Mouse (Mus musculus): ENCODE measurements around the gene Gm16485.

Gm16485 gene

DNA sequence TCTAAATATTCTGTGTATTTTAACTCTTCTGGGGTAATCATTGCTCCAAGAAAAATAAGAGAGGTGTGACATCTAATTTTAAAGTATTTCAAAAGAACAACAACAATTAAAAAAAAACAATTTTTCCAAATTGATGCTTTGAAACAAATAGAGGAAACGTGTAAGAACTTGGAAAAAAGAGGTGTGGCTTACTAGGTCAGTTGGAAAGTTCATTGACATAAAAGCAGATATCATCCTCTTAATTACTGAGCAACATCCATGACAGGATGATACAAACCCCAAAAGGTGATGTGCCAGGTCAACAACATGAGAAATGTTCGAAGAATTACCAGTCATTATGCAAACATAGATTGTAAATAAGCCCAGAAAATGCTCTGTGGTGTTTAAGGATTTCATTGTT, at the start of gene Gm16485:
TSS of gene Gm16485 (plus strand) at position 301 of the 400 bp plus-strand sequence.
- no peak for DNase-seq (ENCODE audit: extremely low spot score)

DNA sequence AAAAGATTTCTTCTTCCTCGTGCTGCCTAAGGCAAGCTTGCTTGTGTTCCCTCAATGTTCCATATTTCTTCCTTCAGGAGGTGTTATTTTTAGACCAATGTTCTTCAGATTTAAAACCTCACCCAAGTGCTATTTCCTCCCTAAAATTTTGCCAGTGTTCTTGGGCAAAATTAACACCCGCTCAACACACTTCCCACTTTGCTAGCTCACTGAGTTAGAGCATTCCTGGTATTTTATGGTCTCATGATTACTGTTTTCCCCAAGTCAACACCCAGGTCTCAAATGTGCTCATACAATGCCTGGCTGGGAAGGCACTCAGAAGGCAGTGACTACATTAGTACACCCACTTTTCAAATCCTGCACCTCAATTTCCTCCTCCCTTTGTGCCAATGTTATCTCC, 44.0 kb upstream of the Gm16485 start:
- no peak for DNase-seq (ENCODE audit: extremely low spot score)

DNA sequence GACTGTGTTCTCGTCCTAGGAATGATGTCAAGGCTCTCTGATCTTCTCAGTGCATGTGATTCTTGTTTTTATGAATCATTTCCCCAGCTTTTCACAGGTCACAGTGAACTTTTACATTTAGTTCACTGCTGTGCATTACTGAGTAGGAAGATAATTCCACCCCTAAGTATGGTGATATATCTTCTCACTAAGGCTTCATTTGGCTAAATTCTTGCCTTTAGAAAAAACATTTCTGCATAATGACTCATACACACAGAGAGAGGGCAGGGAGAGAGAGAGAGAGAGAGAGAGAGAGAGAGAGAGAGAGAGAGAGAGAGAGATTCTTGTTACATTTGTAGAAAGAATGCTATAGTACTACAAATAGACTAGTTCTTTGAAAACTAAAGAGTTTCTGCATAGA, 33.8 kb upstream of the Gm16485 start:
- DNase-seq (ENCODE audit: extremely low spot score): no peak

DNA sequence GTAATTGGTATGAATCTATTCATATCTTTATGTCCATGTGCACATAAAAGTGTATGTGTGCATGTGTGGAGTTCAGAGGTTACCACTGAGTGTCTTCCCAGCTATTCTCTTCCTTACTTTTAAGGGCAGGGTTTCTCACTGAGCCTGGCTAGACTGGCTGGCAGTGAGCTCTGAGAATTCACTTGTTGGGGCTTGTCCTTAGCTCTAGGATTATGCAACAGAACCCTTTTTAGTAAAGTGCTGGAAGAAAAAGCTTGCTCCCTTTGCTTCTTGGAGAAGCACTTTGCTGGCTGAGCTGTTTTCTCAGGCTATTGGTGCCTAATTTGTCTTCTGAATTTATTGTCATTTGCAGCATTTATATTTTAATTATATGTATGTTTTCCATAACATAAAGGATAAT, 18.3 kb upstream of the Gm16485 start:
- DNase-seq (ENCODE audit: extremely low spot score): no peak

GRCm38 (mm10) chr9:8964512-8965133, 7.0 kb upstream of the Gm16485 start:
- DNase-seq (ENCODE audit: extremely low spot score): peak; percentile 27

GRCm38 (mm10) chr9:8970240-8970639, 1.4 kb upstream of the Gm16485 start:
- no peak for DNase-seq (ENCODE audit: extremely low spot score)

DNA sequence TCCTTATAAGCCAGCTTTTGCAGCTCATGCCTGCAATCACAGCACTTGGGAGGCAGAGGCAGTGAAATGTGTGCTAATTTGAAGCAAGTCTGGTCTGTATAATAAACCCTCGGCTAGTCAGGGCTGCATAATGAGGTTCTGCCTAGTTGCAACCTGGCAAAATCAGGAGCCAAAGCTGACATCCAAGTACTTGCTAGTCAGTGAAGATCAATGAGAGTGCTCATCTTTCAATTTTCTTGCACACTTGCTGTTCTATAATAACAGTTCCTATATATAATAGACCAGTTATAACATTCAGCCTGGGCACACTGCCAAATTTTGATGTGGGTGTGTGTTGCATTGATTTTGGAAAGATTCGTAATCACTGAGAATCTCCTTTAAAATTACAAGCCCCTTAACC, 6.2 kb downstream of the Gm16485 start:
- DNase-seq (ENCODE audit: extremely low spot score): no peak

- no peak for DNase-seq (ENCODE audit: extremely low spot score)
These were observed 10.7 kb downstream of the Gm16485 start for GRCm38 (mm10) chr9:8982315-8982714.

DNA sequence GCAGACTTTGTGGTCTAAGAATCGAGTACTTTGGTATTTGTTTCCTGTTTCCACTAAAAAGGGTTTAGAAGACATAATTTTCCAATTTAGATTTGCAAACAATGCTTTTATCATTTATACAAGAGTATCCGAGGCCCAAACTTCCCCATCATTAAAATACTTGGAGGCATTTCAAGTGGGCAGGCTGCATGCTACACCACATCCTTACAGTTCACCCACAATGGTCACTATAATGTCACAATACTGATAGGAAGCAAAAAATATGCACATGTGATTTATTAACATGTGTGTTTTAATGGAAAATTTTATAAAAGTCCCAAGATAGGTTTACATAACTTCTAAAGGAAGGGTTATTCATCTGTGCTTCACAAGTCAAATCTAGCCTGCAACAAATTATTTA, 24.9 kb downstream of the Gm16485 start:
- no peak for DNase-seq (ENCODE audit: extremely low spot score)

GRCm38 (mm10) chr9:9001170-9001569, 29.6 kb downstream of the Gm16485 start:
- DNase-seq (ENCODE audit: extremely low spot score): no peak

GRCm38 (mm10) chr9:9015108-9015507, 43.5 kb downstream of the Gm16485 start:
- no peak for DNase-seq (ENCODE audit: extremely low spot score)
